Mouse (Mus musculus): ENCODE results near the gene Gm4553. TPM values are rescaled to one million over a fixed set of nuclear protein-coding genes. Genes with fewer than 3 reads are reported as not detected.

Gm4553 gene
- not detected for polyA plus RNA-seq (2017; shearing (Covaris generic))

GRCm38 (mm10) chr7:142165639-142166038 lies at the start of gene Gm4553:
Gm4553 (minus strand) TSS chr7:142165739.

DNA sequence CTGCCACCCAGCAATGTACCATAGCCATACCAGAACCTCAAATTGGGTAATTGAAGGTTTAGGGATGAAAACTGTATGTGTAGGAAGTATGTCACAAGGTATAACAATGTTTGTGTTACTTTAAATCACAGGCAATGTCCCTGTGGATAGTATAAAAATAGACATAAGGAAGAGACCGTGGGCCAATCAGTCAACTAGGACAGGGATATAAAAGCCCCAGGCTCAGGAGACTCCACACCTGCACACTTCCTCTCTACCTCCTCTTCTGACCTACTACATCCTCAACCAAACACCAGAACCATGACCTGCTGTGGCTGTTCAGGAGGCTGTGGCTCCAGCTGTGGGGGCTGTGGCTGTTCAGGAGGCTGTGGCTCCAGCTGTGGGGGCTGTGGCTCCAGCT lies 46.0 kb upstream of the Gm4553 start, which contains the start of gene Gm7579:
Gene Gm7579 (plus strand): TSS at position 301 of the 400 bp plus-strand sequence.

DNA sequence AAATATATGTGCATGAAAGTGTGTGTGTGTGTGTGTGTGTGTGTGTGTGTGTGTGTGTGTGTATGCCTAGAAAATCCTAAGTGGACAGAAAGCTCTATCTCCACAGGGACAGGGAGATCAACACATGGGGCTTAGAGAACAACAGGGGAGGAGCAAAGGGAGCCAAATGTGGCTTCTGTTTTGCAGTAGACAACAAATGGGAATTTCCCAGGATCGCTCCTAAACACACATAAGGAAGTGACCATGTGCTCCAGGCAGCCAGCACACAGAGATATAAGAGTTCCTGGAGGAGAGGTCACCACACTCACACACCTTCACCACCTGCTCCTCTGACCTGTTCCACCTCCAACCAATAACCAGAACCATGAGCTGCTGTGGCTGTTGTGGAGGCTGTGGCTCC lies 35.5 kb upstream of the Gm4553 start, which contains the start of gene Krtap5-3:
Gene Krtap5-3 (plus strand): TSS at position 301 of the 400 bp plus-strand sequence.

DNA sequence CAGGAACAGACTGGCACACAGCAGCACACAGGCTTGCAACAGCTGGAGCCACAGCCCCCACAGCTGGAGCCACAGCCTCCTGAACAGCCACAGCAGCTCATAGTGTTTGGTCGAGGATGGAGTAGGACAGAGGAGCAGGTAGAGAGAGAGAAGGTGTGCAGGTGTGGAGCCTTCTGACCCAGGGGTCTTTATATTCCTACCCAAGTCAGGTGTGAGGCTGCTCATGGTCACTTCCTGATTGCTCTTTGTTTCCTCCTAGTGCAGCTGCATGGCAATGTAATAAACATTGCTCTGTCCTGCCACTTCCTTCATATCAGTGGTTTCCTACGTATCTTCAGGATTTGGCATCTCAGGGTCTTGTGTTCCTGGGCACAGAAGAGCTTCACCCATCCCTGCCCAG lies 24.8 kb upstream of the Gm4553 start, which contains the start of gene Gm10153:
Gene Gm10153 (minus strand): TSS at position 101 of the 400 bp plus-strand sequence.

GRCm38 (mm10) chr7:142175905-142176304 lies 10.4 kb upstream of the Gm4553 start, which contains the start of gene Krtap5-2:
Krtap5-2 (minus strand) TSS chr7:142176005.

GRCm38 (mm10) chr7:142157013-142157412 lies 8.5 kb downstream of the Gm4553 start, which contains the start of gene Gm29735:
Gm29735 (minus strand) TSS chr7:142157113.

DNA sequence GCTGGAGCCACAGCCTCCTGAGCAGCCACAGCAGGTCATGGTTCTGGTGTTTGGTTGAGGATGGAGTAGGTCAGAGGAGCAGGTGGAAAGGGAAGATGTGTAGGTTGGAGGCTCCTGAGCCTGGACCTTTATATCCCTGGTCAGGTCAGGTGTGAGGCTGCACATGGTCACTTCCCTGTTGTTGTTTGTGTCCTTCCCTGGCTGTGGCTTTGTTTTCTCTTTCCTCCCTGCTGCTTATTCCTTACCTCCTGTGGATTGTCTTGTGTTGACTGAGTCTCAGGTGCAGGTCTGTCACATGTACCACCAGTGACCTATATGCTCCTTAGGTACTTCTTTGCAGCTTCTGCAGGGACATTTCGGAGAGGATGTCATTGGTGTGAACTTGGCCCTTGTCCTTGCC lies 21.0 kb downstream of the Gm4553 start, which contains the start of gene Gm45337:
Gene Gm45337 (minus strand): TSS at position 101 of the 400 bp plus-strand sequence.

DNA sequence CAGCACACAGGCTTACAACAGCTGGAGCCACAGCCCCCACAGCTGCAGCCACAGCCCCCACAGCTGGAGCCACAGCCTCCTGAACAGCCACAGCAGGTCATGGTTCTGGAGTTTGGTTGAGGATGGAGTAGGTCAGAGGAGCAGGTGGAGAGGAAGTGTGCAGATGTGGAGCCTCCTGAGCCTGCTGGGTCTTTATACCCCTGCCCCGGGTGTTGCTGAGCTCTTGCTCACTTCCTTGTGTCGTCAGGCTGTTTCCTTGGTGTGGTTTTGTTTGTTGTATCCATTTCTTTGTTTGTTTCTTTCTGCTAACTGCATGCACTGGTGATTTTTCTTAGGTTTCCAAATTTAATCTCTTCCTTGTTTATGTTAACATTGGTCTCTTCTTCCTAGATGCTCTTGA lies 29.6 kb downstream of the Gm4553 start, which contains the start of gene Gm39115:
Gene Gm39115 (minus strand): TSS at position 101 of the 400 bp plus-strand sequence.

GRCm38 (mm10) chr7:142120629-142121028 lies 44.9 kb downstream of the Gm4553 start, which contains the start of gene Gm45618:
Gm45618 (minus strand) TSS chr7:142120729.

Other genes starting within 250 kb of the Gm4553 start
- gene Tollip, start 247.2 kb downstream of the Gm4553 start, polyA plus RNA-seq (2017; shearing (Covaris generic)) = 56.7 TPM
- gene Brsk2, start 216.0 kb downstream of the Gm4553 start, polyA plus RNA-seq (2017; shearing (Covaris generic)) = 0.68 TPM
- gene Mob2, start 104.7 kb downstream of the Gm4553 start, polyA plus RNA-seq (2017; shearing (Covaris generic)) = 98.5 TPM
- gene Dusp8, start 69.9 kb downstream of the Gm4553 start, polyA plus RNA-seq (2017; shearing (Covaris generic)) = not detected
- not detected for gene Gm45618, start 45.0 kb downstream of the Gm4553 start, polyA plus RNA-seq (2017; shearing (Covaris generic))
- gene Gm39115, start 29.7 kb downstream of the Gm4553 start, polyA plus RNA-seq (2017; shearing (Covaris generic)) = not detected
- not detected for gene Gm45337, start 21.1 kb downstream of the Gm4553 start, polyA plus RNA-seq (2017; shearing (Covaris generic))
- gene Gm29735, start 8.6 kb downstream of the Gm4553 start, polyA plus RNA-seq (2017; shearing (Covaris generic)) = not detected
- gene Krtap5-2, start 10.3 kb upstream of the Gm4553 start, polyA plus RNA-seq (2017; shearing (Covaris generic)) = not detected
- gene Gm10153, start 24.6 kb upstream of the Gm4553 start, polyA plus RNA-seq (2017; shearing (Covaris generic)) = not detected
- gene Krtap5-3, start 35.6 kb upstream of the Gm4553 start, polyA plus RNA-seq (2017; shearing (Covaris generic)) = not detected
- not detected for gene Gm7579, start 46.1 kb upstream of the Gm4553 start, polyA plus RNA-seq (2017; shearing (Covaris generic))
- not detected for gene Krtap5-5, start 64.2 kb upstream of the Gm4553 start, polyA plus RNA-seq (2017; shearing (Covaris generic))
- not detected for gene Gm40460, start 75.3 kb upstream of the Gm4553 start, polyA plus RNA-seq (2017; shearing (Covaris generic))
- gene Gm2431, start 92.6 kb upstream of the Gm4553 start, polyA plus RNA-seq (2017; shearing (Covaris generic)) = not detected
- not detected for gene Gm4559, start 108.6 kb upstream of the Gm4553 start, polyA plus RNA-seq (2017; shearing (Covaris generic))
- gene Krtap5-1, start 131.4 kb upstream of the Gm4553 start, polyA plus RNA-seq (2017; shearing (Covaris generic)) = not detected
- not detected for gene Krtap5-4, start 137.8 kb upstream of the Gm4553 start, polyA plus RNA-seq (2017; shearing (Covaris generic))
- gene Ifitm10, start 208.0 kb upstream of the Gm4553 start, polyA plus RNA-seq (2017; shearing (Covaris generic)) = 2.5 TPM
- gene Gm49369, start 216.9 kb upstream of the Gm4553 start, polyA plus RNA-seq (2017; shearing (Covaris generic)) = not detected
- gene Ctsd, start 222.3 kb upstream of the Gm4553 start, polyA plus RNA-seq (2017; shearing (Covaris generic)) = 443 TPM

Measured in inflammation-experienced regulatory T-cells, adult 16 weeks (primary cell).